Mouse (Mus musculus) E14TG2a.4 (cell line): Measurements from ENCODE around the gene Cilp.

Source experiments
- CTCF ChIP-seq: conservative IDR thresholded peaks from 2 replicates; pipeline ENCODE4 v1.5.1; 2014; ENCODE audit warnings: low read length
- NANOG ChIP-seq: IDR thresholded peaks from 2 replicates; pipeline ENCODE4 v1.6.1; 2014; ENCODE audit warnings: borderline replicate concordance, low read length, mixed read lengths

DNA sequence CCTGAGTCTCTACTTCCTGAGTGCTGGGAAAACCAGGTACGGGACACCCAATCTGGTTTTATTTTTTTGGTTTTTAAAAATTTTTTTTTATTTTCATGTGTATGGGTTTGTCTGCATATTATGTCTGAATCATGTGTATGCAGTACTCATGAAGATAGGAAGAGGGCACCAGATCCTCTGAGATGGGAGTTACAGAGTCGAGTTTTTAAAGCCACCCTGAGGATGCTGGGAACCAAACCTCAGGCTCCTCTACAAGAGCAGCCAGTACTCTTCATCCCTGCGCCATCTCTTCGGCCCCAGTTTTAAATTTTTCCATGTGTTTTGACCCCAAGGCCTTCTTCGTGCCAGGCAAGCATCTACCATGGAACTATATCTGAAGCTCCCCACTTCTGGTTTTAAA is 25.2 kb upstream of the Cilp start:
- TF ChIP-seq CTCF (peak; percentile 34), NANOG (no peak)
